Mouse (Mus musculus) neural tube, embryonic 11.5 days (tissue): ENCODE data around the gene Trmt44. TPM values are rescaled to one million over a fixed set of nuclear protein-coding genes. Genes with fewer than 3 reads are reported as not detected.
A peak's percentile ranks its signal among the peaks of the same experiment; 100 is the strongest.

Experiments
- ATAC-seq: fragments of 200-750 bp; cut with Nextera tagmentation; 2 replicates; pipeline ENCODE4 v1.8.0; 2017; ENCODE audit warnings: moderate number of reproducible peaks, mild to moderate bottlenecking, moderate TSS enrichment, moderate library complexity; ENCODE audit not compliant: insufficient read depth, low FRiP score, low TSS enrichment
- DNase-seq: peaks from one replicate; pipeline ENCODE4 v3.0.0-alpha.2; 2015; ENCODE audit warnings: low spot score
- H3K27ac ChIP-seq: fragments of 300-500 bp; sonication (generic); 2 replicates; pipeline ENCODE4 v1.5.1; 2014; ENCODE audit warnings: low read depth, mild to moderate bottlenecking, low read length
- H3K27me3 ChIP-seq: fragments of 300-500 bp; sonication (generic); 2 replicates; pipeline ENCODE4 v1.6.1; 2014; ENCODE audit warnings: mild to moderate bottlenecking, low read length, mixed read lengths; ENCODE audit not compliant: control insufficient read depth, insufficient read depth
- H3K36me3 ChIP-seq: fragments of 300-500 bp; sonication (generic); 2 replicates; pipeline ENCODE4 v1.6.1; 2014; ENCODE audit warnings: mild to moderate bottlenecking, low read length, moderate library complexity, mixed read lengths; ENCODE audit not compliant: control insufficient read depth, insufficient read depth
- H3K4me1 ChIP-seq: fragments of 300-500 bp; sonication (generic); 2 replicates; pipeline ENCODE4 v1.6.1; 2014; ENCODE audit warnings: low read length, mixed read lengths; ENCODE audit not compliant: control insufficient read depth, insufficient read depth
- H3K4me2 ChIP-seq: fragments of 300-500 bp; sonication (generic); 2 replicates; pipeline ENCODE4 v1.6.1; 2014; ENCODE audit warnings: low read depth, mild to moderate bottlenecking, moderate library complexity
- H3K4me3 ChIP-seq: fragments of 300-500 bp; sonication (generic); 2 replicates; pipeline ENCODE4 v1.5.1; 2014; ENCODE audit warnings: low read depth, low read length
- H3K9ac ChIP-seq: fragments of 300-500 bp; sonication (generic); 2 replicates; pipeline ENCODE4 v1.6.1; 2014; ENCODE audit warnings: mild to moderate bottlenecking, low read length
- H3K9me3 ChIP-seq: fragments of 300-500 bp; sonication (generic); 2 replicates; pipeline ENCODE4 v1.6.1; 2016; ENCODE audit warnings: low read length; ENCODE audit not compliant: control insufficient read depth
- WGBS: fragments of 180-500 bp; shearing (Covaris S2); extraction: QIAGEN DNeasy Blood & Tissue Kit; methylation state at CpG from one replicate; pipeline ENCODE4 v1.1.7; 2014; 5-methylcytosine and 5-hydroxymethylcytosine counted together
- polyA plus RNA-seq: library from polyadenylated mRNA; unstranded; fragments of >200 nt; fragmentation: Nextera tagmentation; extraction: Ambion mirVana; gene quantifications from 2 replicates; pipeline ENCODE4 v1.2.1, GENCODE M21; 2014

The Trmt44 gene
- polyA plus RNA-seq, 1 experiment from 2014 or later, result 10.2 TPM

GRCm38 (mm10) chr5:35516781-35517180 is 58.1 kb downstream of the Trmt44 start:
- DNase-seq (no peak), ATAC-seq (no peak)
- Histone ChIP-seq H3K9me3 (no peaks in the 10 kb centered on the region), H3K9ac (no peak overlapping the region), H3K4me3 (no peak overlapping the region), H3K4me2 (no peak overlapping the region), H3K4me1 (no peaks in the 10 kb centered on the region), H3K27ac (no peak overlapping the region), H3K36me3 (no peaks in the 10 kb centered on the region), H3K27me3 (no peaks in the 10 kb centered on the region)
- 82% methylated on average over 11 of the region's 11 CpGs for WGBS

GRCm38 (mm10) chr5:35510589-35510988 is 64.3 kb downstream of the Trmt44 start:
- no peak for ATAC-seq
- WGBS, result 38% methylated on average over 5 of the region's 5 CpGs
- H3K9ac ChIP-seq, result no peak overlapping the region

More at GRCm38 (mm10) chr5:35510589-35510988, 64.3 kb downstream of the Trmt44 start:
- Histone ChIP-seq H3K9me3 (no peaks in the 10 kb centered on the region), H3K36me3 (no peaks in the 10 kb centered on the region), H3K4me3 (no peak overlapping the region), H3K4me2 (no peak overlapping the region), H3K4me1 (no peaks in the 10 kb centered on the region), H3K27me3 (no peaks in the 10 kb centered on the region), H3K27ac (no peak overlapping the region)
- DNase-seq, result peak; percentile 68

Other genes with a start within 250 kb of the Trmt44 start
- 7.3 and 8.5 TPM in 2 replicates for gene Hmx1, start 186.0 kb downstream of the Trmt44 start, polyA plus RNA-seq
- 5.4 and 6.0 TPM in 2 replicates for gene Cpz, start 49.4 kb downstream of the Trmt44 start, polyA plus RNA-seq
- gene Acox3, start 8.0 kb upstream of the Trmt44 start, polyA plus RNA-seq, result 15.9 and 16.6 TPM in 2 replicates
- 7.5 and 7.9 TPM in 2 replicates for gene Htra3, start 104.7 kb upstream of the Trmt44 start, polyA plus RNA-seq
- 3.0 and 4.3 TPM in 2 replicates for gene Sh3tc1, start 164.9 kb upstream of the Trmt44 start, polyA plus RNA-seq
- 1.1 and 1.7 TPM in 2 replicates for gene Ablim2, start 182.8 kb upstream of the Trmt44 start, polyA plus RNA-seq